Mouse (Mus musculus) heart, postnatal 0 days (tissue): ENCODE results near the gene Umad1. TPM values are rescaled to one million over a fixed set of nuclear protein-coding genes. Genes with fewer than 3 reads are reported as not detected.
A peak's percentile ranks its signal among the peaks of the same experiment; 100 is the strongest.

Experiments
- ATAC-seq: fragments of 200-750 bp; cut with Nextera tagmentation; 2 replicates; pipeline ENCODE4 v1.8.0; 2017; ENCODE audit warnings: low read depth, moderate number of reproducible peaks, moderate library complexity; ENCODE audit not compliant: insufficient read depth
- DNase-seq: peaks from one replicate; pipeline ENCODE4 v3.0.0-alpha.2; 2016; ENCODE audit warnings: low spot score
- H3K27ac ChIP-seq: fragments of 300-500 bp; sonication (generic); 2 replicates; pipeline ENCODE4 v1.5.1; 2014; ENCODE audit warnings: low read depth, mild to moderate bottlenecking
- H3K27me3 ChIP-seq: fragments of 300-500 bp; sonication (generic); 2 replicates; pipeline ENCODE4 v1.6.1; 2014; ENCODE audit warnings: low read length, mixed read lengths; ENCODE audit not compliant: control insufficient read depth, insufficient read depth
- H3K36me3 ChIP-seq: fragments of 300-500 bp; sonication (generic); replicated peaks from 2 replicates; pipeline ENCODE4 v1.6.1; 2014; ENCODE audit warnings: low read length, mixed read lengths; ENCODE audit not compliant: control insufficient read depth, insufficient read depth
- H3K4me1 ChIP-seq: fragments of 300-500 bp; sonication (generic); 2 replicates; pipeline ENCODE4 v1.6.1; 2014; ENCODE audit warnings: antibody characterized with exemption; ENCODE audit not compliant: control insufficient read depth, insufficient read depth
- H3K4me2 ChIP-seq: fragments of 300-500 bp; sonication (generic); 2 replicates; pipeline ENCODE4 v1.6.1; 2014; ENCODE audit warnings: low read depth, mild to moderate bottlenecking, low read length, moderate library complexity
- H3K4me3 ChIP-seq: fragments of 300-500 bp; sonication (generic); 2 replicates; pipeline ENCODE4 v1.5.1; 2014; ENCODE audit warnings: low read depth, low read length
- H3K9ac ChIP-seq: fragments of 300-500 bp; sonication (generic); replicated peaks from 2 replicates; pipeline ENCODE4 v1.6.1; 2014; ENCODE audit warnings: low read depth, low read length, mixed read lengths
- H3K9me3 ChIP-seq: fragments of 300-500 bp; sonication (generic); replicated peaks from 2 replicates; pipeline ENCODE4 v1.6.1; 2016; ENCODE audit warnings: low read length; ENCODE audit not compliant: control insufficient read depth
- CTCF ChIP-seq: IDR thresholded peaks from 2 replicates; pipeline ENCODE4 v1.5.1; 2016; ENCODE audit warnings: antibody characterized with exemption, control low read depth, low read depth
- EP300 ChIP-seq: IDR thresholded peaks from 2 replicates; pipeline ENCODE4 v1.6.1; 2016; ENCODE audit warnings: antibody characterized with exemption, low read depth
- whole genome bisulfite sequencing: fragments of 180-500 bp; shearing (Covaris S2); extraction: QIAGEN DNeasy Blood & Tissue Kit; methylation state at CpG from one replicate; pipeline ENCODE4 v1.1.7; 2014; 5-methylcytosine and 5-hydroxymethylcytosine counted together
- polyA plus RNA-seq: library from polyadenylated mRNA; unstranded; fragments of >200 nt; fragmentation: Nextera tagmentation; extraction: Ambion mirVana; gene quantifications from 2 replicates; pipeline ENCODE4 v1.2.1, GENCODE M21; 2015
- total RNA-seq: library from RNA; depleted of rRNA; stranded (reverse); fragments of >200 nt; gene quantifications from 2 replicates; pipeline ENCODE4 v1.2.3, GENCODE M21; 2014; ENCODE audit warnings: low replicate concordance

Gene Umad1
- total and polyA plus RNA-seq, 2 experiments from 2014 or later, result 7.8 to 18.2 TPM

- DNase-seq (no peak), ATAC-seq (no peak)
- no peak overlapping the region for H3K9ac ChIP-seq
- no peaks in the 10 kb centered on the region for H3K36me3 ChIP-seq
- 48% methylated on average over 5 of the region's 5 CpGs for WGBS
- 0 out of 2 replicates have a peak overlapping the region, but pooled peaks have one; percentile 15 for H3K4me2 ChIP-seq
- H3K4me1 ChIP-seq, result no peaks in the 10 kb centered on the region; the same call in 1 of the 2 replicates
- H3K9me3 ChIP-seq, result no peaks in the 10 kb centered on the region
- H3K4me3 ChIP-seq, result no peak overlapping the region
- TF ChIP-seq EP300, result no peak
- H3K27ac ChIP-seq, result no peak overlapping the region
- no peaks in the 10 kb centered on the region for H3K27me3 ChIP-seq
These were observed 236.2 kb downstream of the Umad1 start for GRCm38 (mm10) chr6:8495109-8495826.

GRCm38 (mm10) chr6:8495827-8496222 lies 236.7 kb downstream of the Umad1 start:
- WGBS, result 61% methylated on average over 4 of the region's 4 CpGs
- Histone ChIP-seq H3K4me2 (0 out of 2 replicates have a peak overlapping the region, but pooled peaks have one; percentile 15), H3K27ac (no peak overlapping the region), H3K4me3 (no peak overlapping the region), H3K4me1 (no peaks in the 10 kb centered on the region; the same call in 1 of the 2 replicates), H3K36me3 (no peaks in the 10 kb centered on the region), H3K9ac (no peak overlapping the region), H3K9me3 (no peaks in the 10 kb centered on the region), H3K27me3 (no peaks in the 10 kb centered on the region)
- TF ChIP-seq CTCF, result no peak
- no peak for TF ChIP-seq EP300
- DNase-seq (no peak), ATAC-seq (no peak)

GRCm38 (mm10) chr6:8497234-8497867 lies 238.3 kb downstream of the Umad1 start:
- H3K9ac ChIP-seq, result no peak overlapping the region
- H3K4me1 ChIP-seq, result no peaks in the 10 kb centered on the region; the same call in 1 of the 2 replicates
- no peaks in the 10 kb centered on the region for H3K36me3 ChIP-seq
- no peak overlapping the region for H3K4me2 ChIP-seq
- no peak for ATAC-seq
- WGBS, result 69% methylated on average over 6 of the region's 6 CpGs
- no peak overlapping the region for H3K4me3 ChIP-seq
- no peak for DNase-seq
- H3K27me3 ChIP-seq, result no peaks in the 10 kb centered on the region
- TF ChIP-seq CTCF (no peak), EP300 (no peak)
- no peaks in the 10 kb centered on the region for H3K9me3 ChIP-seq
- H3K27ac ChIP-seq, result no peak overlapping the region

GRCm38 (mm10) chr6:8497868-8498257 lies 238.8 kb downstream of the Umad1 start:
- TF ChIP-seq CTCF, result no peak
- no peak for TF ChIP-seq EP300
- no peak overlapping the region for H3K27ac ChIP-seq
- no peak overlapping the region for H3K4me3 ChIP-seq
- no peaks in the 10 kb centered on the region for H3K9me3 ChIP-seq
- H3K27me3 ChIP-seq, result no peaks in the 10 kb centered on the region
- DNase-seq, result no peak
- WGBS, result 71% methylated on average over 6 of the region's 6 CpGs
- H3K4me1 ChIP-seq, result no peaks in the 10 kb centered on the region; the same call in 1 of the 2 replicates
- H3K4me2 ChIP-seq, result no peak overlapping the region
- H3K9ac ChIP-seq, result no peak overlapping the region
- ATAC-seq, result no peak
- no peaks in the 10 kb centered on the region for H3K36me3 ChIP-seq

GRCm38 (mm10) chr6:8498961-8499360 lies 239.9 kb downstream of the Umad1 start:
- H3K36me3 ChIP-seq, result no peaks in the 10 kb centered on the region
- no peaks in the 10 kb centered on the region for H3K9me3 ChIP-seq
- no peak overlapping the region for H3K9ac ChIP-seq
- no peak overlapping the region for H3K4me2 ChIP-seq
- H3K27me3 ChIP-seq, result no peaks in the 10 kb centered on the region
- H3K4me3 ChIP-seq, result no peak overlapping the region
- no peak overlapping the region for H3K27ac ChIP-seq
- ATAC-seq, result no peak
- DNase-seq, result no peak
- H3K4me1 ChIP-seq, result no peaks in the 10 kb centered on the region; the same call in 1 of the 2 replicates
- TF ChIP-seq EP300 (no peak), CTCF (no peak)
- WGBS, result 81% methylated on average over 3 of the region's 3 CpGs
